Mouse (Mus musculus) heart, embryonic 13.5 days (tissue): ENCODE data around the gene Derl3. TPM values are rescaled to one million over a fixed set of nuclear protein-coding genes. Genes with fewer than 3 reads are reported as not detected.
"Not testable (repeated sequence)": the region's sequence is repeated elsewhere in the genome, so short reads cannot be mapped to it uniquely, and the experiment has no call there.

ENCODE experiments used
- ATAC-seq: fragments of 200-750 bp; cut with Nextera tagmentation; 2 replicates; pipeline ENCODE4 v1.8.0; 2017; ENCODE audit warnings: moderate TSS enrichment; ENCODE audit not compliant: insufficient number of reproducible peaks, low FRiP score, low TSS enrichment; ENCODE audit errors: extremely low read depth
- H3K27ac ChIP-seq: fragments of 300-500 bp; sonication (generic); replicated peaks from 2 replicates; pipeline ENCODE4 v1.5.1; 2015; ENCODE audit warnings: moderate library complexity, mild to moderate bottlenecking, inconsistent platforms
- H3K27me3 ChIP-seq: fragments of 300-500 bp; sonication (generic); replicated peaks from 2 replicates; pipeline ENCODE4 v1.6.1; 2015; ENCODE audit warnings: mild to moderate bottlenecking, inconsistent platforms
- H3K36me3 ChIP-seq: fragments of 300-500 bp; sonication (generic); 2 replicates; pipeline ENCODE4 v1.6.1; 2015; ENCODE audit warnings: mild to moderate bottlenecking, inconsistent platforms
- H3K4me1 ChIP-seq: fragments of 300-500 bp; sonication (generic); 2 replicates; pipeline ENCODE4 v1.6.1; 2015; ENCODE audit warnings: inconsistent platforms
- H3K4me2 ChIP-seq: fragments of 300-500 bp; sonication (generic); 2 replicates; pipeline ENCODE4 v1.6.1; 2015; ENCODE audit warnings: inconsistent platforms, mild to moderate bottlenecking, moderate library complexity
- H3K4me3 ChIP-seq: fragments of 300-500 bp; sonication (generic); 2 replicates; pipeline ENCODE4 v1.5.1; 2015; ENCODE audit warnings: moderate library complexity, mild to moderate bottlenecking, inconsistent platforms
- H3K9ac ChIP-seq: fragments of 300-500 bp; sonication (generic); 2 replicates; pipeline ENCODE4 v1.6.1; 2015; ENCODE audit warnings: inconsistent platforms, mild to moderate bottlenecking, moderate library complexity
- H3K9me3 ChIP-seq: fragments of 300-500 bp; sonication (generic); 2 replicates; pipeline ENCODE4 v1.6.1; 2016; ENCODE audit warnings: inconsistent platforms
- WGBS: fragments of 180-500 bp; shearing (Covaris S2); methylation state at CpG from one replicate; pipeline ENCODE4 v1.1.7; 2015; ENCODE audit warnings: mixed read lengths; 5-methylcytosine and 5-hydroxymethylcytosine counted together
- polyA plus RNA-seq: library from polyadenylated mRNA; unstranded; fragments of >200 nt; fragmentation: Nextera tagmentation; extraction: Ambion mirVana; gene quantifications from 2 replicates; pipeline ENCODE4 v1.2.1, GENCODE M21; 2015

Derl3 gene
- polyA plus RNA-seq, 1 experiment from 2014 or later: 2.4 TPM

- peak overlapping the region; percentile 75 for H3K9ac ChIP-seq
- peak overlapping the region; percentile 69 for H3K4me2 ChIP-seq
- no peak for ATAC-seq
- peaks cover 16% of the 10 kb centered on the region for H3K4me1 ChIP-seq
- H3K36me3 ChIP-seq: no peaks in the 10 kb centered on the region
- no peaks in the 10 kb centered on the region for H3K27me3 ChIP-seq
- peak overlapping the region; percentile 43; the same call in 1 of the 2 replicates for H3K4me3 ChIP-seq
- peak overlapping the region; percentile 71 for H3K27ac ChIP-seq
- 35% methylated on average over 10 of the region's 10 CpGs for WGBS
- H3K9me3 ChIP-seq: no peaks in the 10 kb centered on the region
Measured at GRCm38 (mm10) chr10:75873543-75874170, 19.6 kb upstream of the Derl3 start.

GRCm38 (mm10) chr10:75878836-75879235 lies 14.4 kb upstream of the Derl3 start:
- H3K27ac ChIP-seq: no peak overlapping the region
- peaks cover 7% of the 10 kb centered on the region for H3K4me1 ChIP-seq
- H3K4me2 ChIP-seq: no peak overlapping the region
- peaks cover 12% of the 10 kb centered on the region for H3K27me3 ChIP-seq
- H3K9me3 ChIP-seq: no peaks in the 10 kb centered on the region
- WGBS: 80% methylated on average over 3 of the region's 3 CpGs
- H3K36me3 ChIP-seq: no peaks in the 10 kb centered on the region
- ATAC-seq: no peak
- no peak overlapping the region for H3K4me3 ChIP-seq
- no peak overlapping the region for H3K9ac ChIP-seq

- Histone ChIP-seq H3K4me2 (no peak overlapping the region), H3K4me1 (peaks cover 5% of the 10 kb centered on the region; the same call in 1 of the 2 replicates), H3K9me3 (no peaks in the 10 kb centered on the region), H3K9ac (no peak overlapping the region), H3K36me3 (no peaks in the 10 kb centered on the region), H3K27ac (peak overlapping the region; percentile 54; the same call in 1 of the 2 replicates), H3K27me3 (peaks cover 12% of the 10 kb centered on the region), H3K4me3 (no peak overlapping the region)
- WGBS: 94% methylated on average over 10 of the region's 10 CpGs
- no peak for ATAC-seq
Measured at GRCm38 (mm10) chr10:75880351-75880750, 12.9 kb upstream of the Derl3 start.

- peak overlapping the region; percentile 55 for H3K27ac ChIP-seq
- no peak overlapping the region for H3K4me2 ChIP-seq
- 56% methylated on average over 6 of the region's 6 CpGs for WGBS
Measured at GRCm38 (mm10) chr10:75880771-75881577, 12.2 kb upstream of the Derl3 start.

GRCm38 (mm10) chr10:75881578-75882432 lies 11.4 kb upstream of the Derl3 start:
- Histone ChIP-seq H3K4me1 (peaks cover 5% of the 10 kb centered on the region; the same call in 1 of the 2 replicates), H3K4me3 (no peak overlapping the region), H3K9ac (no peak overlapping the region), H3K9me3 (no peaks in the 10 kb centered on the region), H3K36me3 (no peaks in the 10 kb centered on the region), H3K27me3 (peaks cover 12% of the 10 kb centered on the region), H3K27ac (peak overlapping the region; percentile 55), H3K4me2 (no peak overlapping the region)
- 23% methylated on average over 20 of the region's 20 CpGs for WGBS
- no peak for ATAC-seq

More at GRCm38 (mm10) chr10:75880771-75881577, 12.2 kb upstream of the Derl3 start:
- Histone ChIP-seq H3K36me3 (no peaks in the 10 kb centered on the region), H3K4me3 (no peak overlapping the region), H3K4me1 (peaks cover 5% of the 10 kb centered on the region; the same call in 1 of the 2 replicates), H3K9ac (no peak overlapping the region), H3K27me3 (peaks cover 12% of the 10 kb centered on the region), H3K9me3 (no peaks in the 10 kb centered on the region)
- ATAC-seq: no peak

GRCm38 (mm10) chr10:75882433-75883231 lies 10.6 kb upstream of the Derl3 start:
- ATAC-seq: no peak
- peak overlapping the region; percentile 31 for H3K4me3 ChIP-seq
- no peaks in the 10 kb centered on the region for H3K36me3 ChIP-seq
- no peaks in the 10 kb centered on the region for H3K9me3 ChIP-seq
- H3K4me1 ChIP-seq: peaks cover 5% of the 10 kb centered on the region; the same call in 1 of the 2 replicates
- WGBS: 11% methylated on average over 15 of the region's 15 CpGs
- 0 out of 2 replicates have a peak overlapping the region, but pooled peaks have one; percentile 55 for H3K27ac ChIP-seq
- peak overlapping the region; percentile 66 for H3K9ac ChIP-seq
- peaks cover 12% of the 10 kb centered on the region for H3K27me3 ChIP-seq
- H3K4me2 ChIP-seq: peak overlapping the region; percentile 60

- Histone ChIP-seq H3K4me3 (peak overlapping the region; percentile 31), H3K4me2 (peak overlapping the region; percentile 60), H3K9ac (peak overlapping the region; percentile 66), H3K4me1 (peaks cover 6% of the 10 kb centered on the region; the same call in 1 of the 2 replicates), H3K27ac (0 out of 2 replicates have a peak overlapping the region, but pooled peaks have one; percentile 28), H3K36me3 (no peaks in the 10 kb centered on the region), H3K9me3 (no peaks in the 10 kb centered on the region), H3K27me3 (peaks cover 12% of the 10 kb centered on the region)
- 0 out of 2 replicates have a peak, but pooled peaks have one; percentile 59 for ATAC-seq
- 4% methylated on average over 10 of the region's 10 CpGs for WGBS
Measured at GRCm38 (mm10) chr10:75883232-75883552, 10.0 kb upstream of the Derl3 start.

GRCm38 (mm10) chr10:75884742-75885141 lies 8.5 kb upstream of the Derl3 start:
- no peak for ATAC-seq
- Histone ChIP-seq H3K36me3 (no peaks in the 10 kb centered on the region), H3K4me3 (no peak overlapping the region), H3K9me3 (no peaks in the 10 kb centered on the region), H3K4me2 (no peak overlapping the region), H3K27ac (no peak overlapping the region), H3K9ac (no peak overlapping the region), H3K27me3 (peaks cover 12% of the 10 kb centered on the region), H3K4me1 (peaks cover 16% of the 10 kb centered on the region)
- 86% methylated on average over 8 of the region's 8 CpGs for WGBS

GRCm38 (mm10) chr10:75887504-75887903 lies 5.7 kb upstream of the Derl3 start:
- not testable (repeated sequence) for H3K4me3 ChIP-seq, H3K9me3 ChIP-seq, H3K4me2 ChIP-seq, H3K27me3 ChIP-seq, H3K27ac ChIP-seq, H3K9ac ChIP-seq, ATAC-seq, H3K36me3 ChIP-seq
- H3K4me1 ChIP-seq: peaks cover 16% of the 10 kb centered on the region
- 88% methylated on average over 5 of the region's 5 CpGs for WGBS

- Histone ChIP-seq H3K36me3 (peaks cover 7% of the 10 kb centered on the region), H3K9ac (no peak overlapping the region), H3K4me1 (peaks cover 24% of the 10 kb centered on the region), H3K4me2 (no peak overlapping the region), H3K4me3 (no peak overlapping the region), H3K27me3 (no peaks in the 10 kb centered on the region), H3K9me3 (no peaks in the 10 kb centered on the region), H3K27ac (no peak overlapping the region)
- 40% methylated on average over 8 of the region's 8 CpGs for whole genome bisulfite sequencing
- no peak for ATAC-seq
Measured at GRCm38 (mm10) chr10:75889406-75890153, 3.6 kb upstream of the Derl3 start.
